Mouse (Mus musculus): Measurements from ENCODE around the gene Srcin1. TPM values are rescaled to one million over a fixed set of nuclear protein-coding genes. Genes with fewer than 3 reads are reported as not detected.
A peak's percentile ranks its signal among the peaks of the same experiment; 100 is the strongest.

The Srcin1 gene
- total and polyA plus RNA-seq, 2 experiments from 2014 or later: 14.3 to 141 TPM

DNA sequence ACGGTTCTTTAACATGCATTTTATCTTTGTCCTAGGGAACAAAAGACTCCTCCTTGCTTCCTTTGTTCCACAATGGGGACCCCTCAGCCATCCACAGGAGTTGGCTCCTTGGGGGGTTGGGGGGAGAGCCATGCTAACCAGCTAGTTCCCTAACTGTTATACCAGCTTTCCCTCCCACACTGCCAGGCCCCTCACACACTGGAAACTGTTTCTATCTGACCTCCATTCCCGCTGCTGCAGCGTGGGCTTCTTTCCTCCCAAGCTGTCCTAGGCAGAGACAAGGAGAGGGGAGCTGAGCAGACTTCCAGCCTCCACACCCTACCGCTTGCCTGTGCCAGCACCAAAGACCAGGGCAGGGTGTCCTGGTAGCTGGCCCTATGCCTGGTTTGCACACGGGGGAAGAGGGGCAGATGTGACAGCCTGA is 6.7 kb downstream of the Srcin1 start:
- Histone ChIP-seq H3K36me3 (ENCODE audit: insufficient read depth, low read length) (no peaks in the 10 kb centered on the region), H3K9me3 (ENCODE audit: low read length) (no peaks in the 10 kb centered on the region), H3K4me1 (ENCODE audit: insufficient read depth, low read length) (peaks cover 54% of the 10 kb centered on the region), H3K4me3 (ENCODE audit: low read length) (no peak overlapping the region), H3K9ac (replicated peaks; ENCODE audit: low read length) (no peak overlapping the region), H3K4me2 (ENCODE audit: low read depth, low read length) (peak overlapping the region; percentile 29; the same call in 1 of the 2 replicates), H3K27me3 (ENCODE audit: insufficient read depth, low read length) (no peaks in the 10 kb centered on the region), H3K27ac (peak overlapping the region; percentile 96; the same call in 1 of the 2 replicates)
- no peak for TF ChIP-seq CTCF (IDR thresholded peaks at IDR 0.05; ENCODE audit: low read depth)
- no peak for DNase-seq (ENCODE audit: low spot score)
- 27% methylated on average over 5 of the region's 5 CpGs for WGBS
- no peak for ATAC-seq

DNA sequence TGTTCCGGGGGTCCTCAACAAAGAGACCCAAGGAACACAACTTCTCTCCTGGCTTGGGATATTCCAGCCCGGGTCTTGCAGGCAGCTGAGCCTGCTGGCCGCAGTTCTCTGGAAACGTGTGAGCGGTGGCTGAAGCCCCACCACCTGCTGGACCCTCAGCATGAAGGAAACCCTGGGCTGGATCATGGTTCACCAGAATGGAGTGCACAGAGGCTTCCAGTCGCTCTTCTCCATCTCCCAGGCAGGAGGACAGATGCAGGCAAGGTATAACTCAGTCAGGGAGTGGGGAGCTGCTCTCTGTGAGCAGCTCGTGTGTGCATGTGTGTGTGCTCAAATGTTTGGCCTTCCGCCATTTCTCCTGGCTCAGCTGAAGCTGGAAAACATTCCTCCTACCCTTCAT is 7.3 kb downstream of the Srcin1 start:
- ATAC-seq: peak; percentile 60
- WGBS: 12% methylated on average over 8 of the region's 8 CpGs
- no peak for TF ChIP-seq CTCF (IDR thresholded peaks at IDR 0.05; ENCODE audit: low read depth)
- Histone ChIP-seq H3K27me3 (ENCODE audit: insufficient read depth, low read length) (no peaks in the 10 kb centered on the region), H3K9ac (replicated peaks; ENCODE audit: low read length) (no peak overlapping the region), H3K9me3 (ENCODE audit: low read length) (no peaks in the 10 kb centered on the region), H3K4me3 (ENCODE audit: low read length) (no peak overlapping the region), H3K4me1 (ENCODE audit: insufficient read depth, low read length) (peaks cover 54% of the 10 kb centered on the region), H3K27ac (peak overlapping the region; percentile 96; the same call in 1 of the 2 replicates), H3K4me2 (ENCODE audit: low read depth, low read length) (peak overlapping the region; percentile 29), H3K36me3 (ENCODE audit: insufficient read depth, low read length) (no peaks in the 10 kb centered on the region)
- DNase-seq (ENCODE audit: low spot score): peak; percentile 95

DNA sequence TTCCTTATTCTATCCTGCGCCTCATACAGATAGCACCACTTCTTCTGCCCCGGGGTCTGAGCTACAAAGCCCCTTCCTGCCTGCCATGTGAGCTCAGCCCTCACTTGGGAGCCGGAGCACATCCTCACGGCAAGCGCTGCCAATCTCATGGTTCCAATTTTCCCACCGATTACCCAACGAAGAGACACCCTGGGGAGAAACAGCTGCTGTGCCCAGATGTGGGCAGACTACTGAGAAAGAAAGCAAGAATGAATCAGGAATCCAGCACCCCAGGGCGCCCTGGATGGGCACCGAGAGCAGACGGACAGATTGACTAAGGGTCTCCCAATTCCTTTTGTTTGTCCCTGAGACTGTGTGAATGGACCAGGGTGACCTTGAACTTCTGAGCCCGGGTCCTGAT is 8.5 kb downstream of the Srcin1 start:
- Histone ChIP-seq H3K9ac (replicated peaks; ENCODE audit: low read length) (no peak overlapping the region), H3K36me3 (ENCODE audit: insufficient read depth, low read length) (no peaks in the 10 kb centered on the region), H3K4me2 (ENCODE audit: low read depth, low read length) (peak overlapping the region; percentile 21; the same call in 1 of the 2 replicates), H3K4me1 (ENCODE audit: insufficient read depth, low read length) (peaks cover 41% of the 10 kb centered on the region), H3K27ac (peak overlapping the region; percentile 15; the same call in 1 of the 2 replicates), H3K27me3 (ENCODE audit: insufficient read depth, low read length) (no peaks in the 10 kb centered on the region), H3K9me3 (ENCODE audit: low read length) (no peaks in the 10 kb centered on the region), H3K4me3 (ENCODE audit: low read length) (no peak overlapping the region)
- 11% methylated on average over 11 of the region's 11 CpGs for WGBS
- DNase-seq (ENCODE audit: low spot score) (peak; percentile 46), ATAC-seq (no peak)
- TF ChIP-seq CTCF (IDR thresholded peaks at IDR 0.05; ENCODE audit: low read depth): no peak

DNA sequence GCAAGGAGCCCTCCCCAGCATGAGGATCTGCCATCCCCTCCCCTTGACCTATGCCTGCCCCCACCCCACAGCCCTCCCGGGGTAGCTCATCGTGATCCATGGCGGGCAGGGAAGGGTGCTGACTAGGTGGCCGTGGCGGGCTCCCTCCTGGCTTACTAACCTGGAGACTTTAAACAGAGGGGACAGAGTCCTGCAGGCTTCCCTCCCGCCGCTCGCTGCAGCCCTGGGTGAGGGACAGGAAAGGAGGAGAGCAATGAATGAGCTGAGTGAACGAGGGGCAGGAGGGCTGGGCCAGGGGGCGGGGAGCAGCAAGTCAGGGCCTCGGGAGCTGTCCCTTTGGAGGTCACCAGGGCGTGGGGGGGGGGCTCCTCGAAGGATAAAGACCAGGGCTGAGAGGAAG is 9.4 kb downstream of the Srcin1 start:
- ATAC-seq (no peak), DNase-seq (ENCODE audit: low spot score) (no peak)
- Histone ChIP-seq H3K27ac (no peak overlapping the region), H3K4me3 (ENCODE audit: low read length) (no peak overlapping the region), H3K9me3 (ENCODE audit: low read length) (no peaks in the 10 kb centered on the region), H3K4me2 (ENCODE audit: low read depth, low read length) (no peak overlapping the region), H3K27me3 (ENCODE audit: insufficient read depth, low read length) (no peaks in the 10 kb centered on the region), H3K36me3 (ENCODE audit: insufficient read depth, low read length) (no peaks in the 10 kb centered on the region), H3K4me1 (ENCODE audit: insufficient read depth, low read length) (peaks cover 34% of the 10 kb centered on the region), H3K9ac (replicated peaks; ENCODE audit: low read length) (no peak overlapping the region)
- WGBS: 10% methylated on average over 12 of the region's 13 CpGs
- TF ChIP-seq CTCF (IDR thresholded peaks at IDR 0.05; ENCODE audit: low read depth): no peak

DNA sequence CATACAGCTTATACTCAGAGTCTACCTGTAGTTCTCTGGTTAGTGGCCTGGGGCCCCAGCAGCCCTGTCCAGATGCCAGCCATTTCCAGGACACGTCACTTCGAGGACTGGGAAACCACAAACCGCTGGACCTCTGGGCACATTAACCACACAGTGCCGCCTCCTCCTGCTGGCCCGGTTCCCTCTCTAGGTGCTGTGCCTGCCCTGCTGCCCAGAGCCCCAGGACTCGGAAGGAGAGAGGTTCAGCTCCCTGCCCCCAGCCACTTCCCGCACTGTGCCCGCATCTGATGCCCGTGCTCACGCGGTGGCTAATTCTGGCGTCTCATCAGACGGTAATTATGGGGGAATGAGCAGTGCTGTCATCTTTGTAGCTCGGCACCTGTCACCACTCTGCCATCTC is 12.3 kb downstream of the Srcin1 start:
- ATAC-seq: no peak
- Histone ChIP-seq H3K4me3 (ENCODE audit: low read length) (no peak overlapping the region), H3K36me3 (ENCODE audit: insufficient read depth, low read length) (no peaks in the 10 kb centered on the region), H3K9me3 (ENCODE audit: low read length) (no peaks in the 10 kb centered on the region), H3K4me2 (ENCODE audit: low read depth, low read length) (no peak overlapping the region), H3K27ac (no peak overlapping the region), H3K27me3 (ENCODE audit: insufficient read depth, low read length) (no peaks in the 10 kb centered on the region), H3K4me1 (ENCODE audit: insufficient read depth, low read length) (peaks cover 21% of the 10 kb centered on the region), H3K9ac (replicated peaks; ENCODE audit: low read length) (no peak overlapping the region)
- WGBS: 31% methylated on average over 14 of the region's 14 CpGs
- no peak for TF ChIP-seq CTCF (IDR thresholded peaks at IDR 0.05; ENCODE audit: low read depth)
- no peak for DNase-seq (ENCODE audit: low spot score)

DNA sequence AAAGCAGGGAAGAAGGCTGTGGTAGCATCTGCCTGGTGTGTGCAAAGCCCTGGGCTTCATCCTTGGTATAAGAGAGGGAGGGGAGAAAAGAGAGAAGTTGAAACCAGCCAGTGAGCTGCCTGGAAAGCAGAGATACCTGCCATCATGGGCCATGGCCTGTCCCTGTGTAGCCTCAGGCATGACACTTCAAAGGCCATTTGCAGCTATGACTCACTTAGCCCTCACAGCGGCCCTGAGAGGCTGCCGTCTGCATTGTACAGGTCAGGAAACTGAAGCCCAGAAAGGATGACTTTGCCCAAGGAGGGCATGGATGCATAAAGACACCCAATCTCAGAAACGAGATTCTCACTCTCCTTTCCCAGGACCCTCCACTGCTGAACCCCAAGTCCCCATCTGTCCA is 13.4 kb downstream of the Srcin1 start:
- DNase-seq (ENCODE audit: low spot score): no peak
- Histone ChIP-seq H3K36me3 (ENCODE audit: insufficient read depth, low read length) (no peaks in the 10 kb centered on the region), H3K4me1 (ENCODE audit: insufficient read depth, low read length) (peaks cover 21% of the 10 kb centered on the region), H3K9me3 (ENCODE audit: low read length) (no peaks in the 10 kb centered on the region), H3K4me3 (ENCODE audit: low read length) (no peak overlapping the region), H3K27me3 (ENCODE audit: insufficient read depth, low read length) (no peaks in the 10 kb centered on the region), H3K27ac (no peak overlapping the region), H3K4me2 (ENCODE audit: low read depth, low read length) (no peak overlapping the region), H3K9ac (replicated peaks; ENCODE audit: low read length) (no peak overlapping the region)
- 55% methylated on average over 3 of the region's 3 CpGs for WGBS
- no peak for ATAC-seq
- TF ChIP-seq CTCF (IDR thresholded peaks at IDR 0.05; ENCODE audit: low read depth): no peak

DNA sequence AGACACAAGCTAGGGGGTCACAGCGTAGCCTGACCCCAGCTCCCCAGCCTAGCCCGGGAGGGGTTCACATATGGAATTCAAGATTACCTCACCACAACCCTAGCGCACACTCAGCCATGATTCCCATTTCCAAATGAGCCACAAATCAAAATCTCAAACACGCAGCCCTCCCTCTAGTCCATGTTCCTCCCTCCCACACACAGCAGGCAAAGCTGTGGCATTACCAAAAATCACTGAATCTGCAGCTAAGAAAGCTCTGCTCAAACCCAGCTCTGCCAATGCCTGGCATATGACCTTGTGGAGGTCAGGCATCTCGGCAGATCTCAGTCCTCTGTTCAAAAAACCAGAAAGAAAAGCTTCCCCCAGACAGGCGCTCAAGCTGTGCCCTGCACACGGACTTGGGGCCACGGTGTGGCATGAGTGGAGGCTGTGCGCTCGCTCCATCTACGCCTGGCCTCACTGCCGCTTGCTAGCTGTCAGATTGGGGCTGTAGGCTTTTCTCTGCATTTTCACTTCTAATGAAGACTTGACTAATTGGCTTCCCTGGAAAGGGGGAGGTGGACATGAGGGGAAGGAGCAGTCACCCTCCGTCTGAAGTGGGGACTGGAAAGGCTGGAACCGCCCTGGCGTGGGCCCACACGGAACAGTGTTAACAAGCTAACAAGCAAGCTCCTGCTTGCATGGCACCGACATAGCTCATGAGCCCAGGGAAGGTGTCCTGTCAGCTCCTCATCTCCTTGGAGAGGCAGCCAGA is 15.6 kb downstream of the Srcin1 start:
- ATAC-seq (no peak), DNase-seq (ENCODE audit: low spot score) (no peak)
- Histone ChIP-seq H3K4me2 (ENCODE audit: low read depth, low read length) (no peak overlapping the region), H3K9ac (replicated peaks; ENCODE audit: low read length) (peak overlapping the region; percentile 24; the same call in 1 of the 2 replicates), H3K4me3 (ENCODE audit: low read length) (no peak overlapping the region), H3K36me3 (ENCODE audit: insufficient read depth, low read length) (no peaks in the 10 kb centered on the region), H3K4me1 (ENCODE audit: insufficient read depth, low read length) (peaks cover 8% of the 10 kb centered on the region), H3K9me3 (ENCODE audit: low read length) (no peaks in the 10 kb centered on the region), H3K27ac (peak overlapping the region; percentile 49), H3K27me3 (ENCODE audit: insufficient read depth, low read length) (no peaks in the 10 kb centered on the region)
- TF ChIP-seq CTCF (IDR thresholded peaks at IDR 0.05; ENCODE audit: low read depth): no peak
- 38% methylated on average over 17 of the region's 17 CpGs for WGBS
